Mouse (Mus musculus) adrenal gland (tissue): ENCODE results near the gene Man2a2.

Experiments used
- intact Hi-C: fragments of 180-260 bp; cut with DNase I; formaldehyde crosslinking; loops from one replicate; pipeline ENCODE4 v1.15.1; 2025

The Man2a2 gene

GRCm38 (mm10) chr7:80372166-80372565 is 991 bp upstream of the Man2a2 start:
- intact Hi-C loops: no loop called here

DNA sequence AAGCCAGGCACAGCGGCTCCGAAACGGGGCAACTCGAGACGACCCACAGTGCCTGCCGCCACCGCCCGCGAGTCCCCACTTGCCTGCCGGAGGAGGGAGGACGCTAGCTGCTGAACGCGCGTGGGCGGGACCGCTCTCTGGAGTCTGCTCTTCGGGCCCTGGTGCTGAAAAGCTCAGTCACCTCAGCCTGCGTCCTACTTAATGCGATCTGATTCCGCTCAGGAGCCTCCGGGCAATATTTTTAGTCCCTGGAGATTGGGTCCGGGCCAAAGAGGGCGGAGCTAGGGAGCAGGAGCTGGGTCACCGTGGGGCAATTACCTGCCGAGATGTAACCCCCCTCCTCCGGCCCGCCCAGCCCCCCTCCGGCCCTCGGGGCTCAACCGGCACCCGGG is 530 bp downstream of the Man2a2 start:
- intact Hi-C loops: loop anchor here (1.0 kb wide), 1 partner anchor 27 kb away; the partner anchor contains the start of gene Hddc3

GRCm38 (mm10) chr7:80369967-80370431 is 1.2 kb downstream of the Man2a2 start:
- intact Hi-C loops: no loop called here

DNA sequence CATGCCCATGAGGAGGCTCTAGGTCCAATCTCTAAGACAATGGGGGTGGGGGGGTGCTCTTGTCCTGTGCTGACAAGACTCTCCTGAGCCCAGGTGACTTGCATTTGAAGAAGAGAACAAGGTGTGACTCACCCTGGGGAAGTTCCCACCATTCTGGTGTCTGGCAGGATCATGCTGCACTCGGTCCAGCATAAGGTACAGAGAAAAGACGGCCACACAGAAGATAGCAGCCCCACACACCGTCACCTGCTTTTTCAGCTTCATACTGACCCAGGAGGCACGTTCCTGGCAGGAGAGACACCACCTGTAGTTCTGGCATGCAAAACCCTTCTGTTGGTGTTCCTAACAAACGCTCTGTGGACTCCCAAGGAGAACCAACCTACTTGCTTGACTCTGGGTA is 1.7 kb downstream of the Man2a2 start:
- intact Hi-C loops: no loop called here

GRCm38 (mm10) chr7:80368635-80369421 is 2.3 kb downstream of the Man2a2 start:
- intact Hi-C loops: no loop called here

GRCm38 (mm10) chr7:80368009-80368408 is 3.2 kb downstream of the Man2a2 start:
- intact Hi-C loops: no loop called here

DNA sequence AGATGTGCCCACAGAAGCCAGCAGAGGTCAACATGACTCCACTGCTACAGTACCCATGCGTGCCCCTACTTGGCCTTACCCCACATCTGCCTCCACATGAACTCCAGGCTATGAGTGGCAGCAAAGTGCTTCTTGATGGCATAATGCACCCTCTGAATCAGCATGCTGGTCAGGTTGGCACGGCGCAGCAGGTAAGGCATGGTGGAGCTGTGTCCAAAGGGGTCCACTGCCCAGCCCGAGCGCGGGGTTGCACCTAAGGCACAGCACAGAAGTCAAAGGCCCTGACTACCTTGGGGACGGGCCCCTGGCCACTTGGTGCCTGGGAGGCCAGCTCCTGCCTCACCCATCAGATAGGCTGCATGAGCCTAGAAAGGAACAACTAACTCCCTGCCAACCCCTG is 3.9 kb downstream of the Man2a2 start:
- intact Hi-C loops: no loop called here

GRCm38 (mm10) chr7:80365759-80366158 is 5.4 kb downstream of the Man2a2 start:
- intact Hi-C loops: no loop called here

DNA sequence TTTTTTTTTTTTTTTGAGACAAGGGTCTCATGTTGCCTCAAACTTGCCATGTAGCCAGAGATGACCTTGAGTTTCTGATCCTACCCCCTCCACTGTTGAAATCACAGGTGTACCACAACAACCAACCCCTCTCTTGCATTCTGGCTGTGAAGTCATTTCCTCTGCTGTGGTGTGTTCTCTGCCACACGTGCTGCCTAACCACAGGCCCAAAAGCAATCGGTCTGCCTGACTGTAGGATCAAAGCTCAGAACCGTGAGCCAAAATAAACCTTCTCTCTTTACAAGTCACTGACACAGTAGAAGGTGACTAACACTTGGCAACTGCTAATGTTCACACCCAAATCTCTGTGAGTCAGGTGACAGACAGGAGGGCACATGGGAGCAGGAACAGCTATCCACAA is 10.7 kb downstream of the Man2a2 start:
- intact Hi-C loops: no loop called here

GRCm38 (mm10) chr7:80358039-80358438 is 13.1 kb downstream of the Man2a2 start:
- intact Hi-C loops: no loop called here

DNA sequence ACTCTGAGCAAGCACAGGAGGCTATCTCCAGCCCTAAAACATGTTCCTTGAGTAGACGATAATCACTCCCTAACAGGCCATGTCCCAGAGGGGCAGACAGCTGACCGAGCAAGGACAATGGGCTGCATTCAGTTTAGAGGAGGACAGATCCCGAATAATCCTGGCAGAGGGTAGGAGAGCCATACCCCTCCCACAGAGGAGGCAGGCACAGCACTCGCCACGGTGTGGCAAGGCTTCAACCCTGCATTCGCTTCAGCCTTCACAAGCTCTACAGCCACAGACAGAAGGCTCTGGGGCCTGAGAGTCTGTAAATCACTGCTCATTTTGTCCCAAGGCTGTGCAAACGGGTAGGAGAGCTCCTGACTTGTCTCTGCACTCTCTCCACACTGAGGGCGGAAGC is 14.0 kb downstream of the Man2a2 start:
- intact Hi-C loops: no loop called here

DNA sequence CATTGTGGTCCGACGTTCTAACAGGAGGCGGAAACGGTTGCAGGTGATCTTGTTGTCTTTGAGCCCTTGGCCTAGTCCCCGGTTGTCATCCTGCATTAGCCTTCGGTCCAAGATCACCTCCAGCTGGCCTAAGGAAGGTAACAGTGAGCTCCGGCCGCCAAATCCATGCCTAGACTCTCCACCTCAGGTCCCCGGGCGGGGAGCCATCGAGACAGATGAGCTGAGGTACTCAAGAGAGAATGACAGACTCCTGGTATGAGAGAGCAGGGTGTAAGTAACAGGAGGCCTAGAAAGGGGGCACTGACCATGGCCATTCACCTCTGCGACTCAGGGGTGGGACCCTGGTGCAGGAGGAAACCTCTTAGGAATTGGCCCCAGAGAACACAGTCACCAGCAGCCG is 14.8 kb downstream of the Man2a2 start:
- intact Hi-C loops: no loop called here

GRCm38 (mm10) chr7:80352920-80353319 is 18.3 kb downstream of the Man2a2 start:
- intact Hi-C loops: no loop called here

- intact Hi-C loops: no loop called here
These were observed 20.4 kb downstream of the Man2a2 start for GRCm38 (mm10) chr7:80350808-80351207.

- intact Hi-C loops: no loop called here
These were observed 23.2 kb downstream of the Man2a2 start for GRCm38 (mm10) chr7:80347670-80348586.

DNA sequence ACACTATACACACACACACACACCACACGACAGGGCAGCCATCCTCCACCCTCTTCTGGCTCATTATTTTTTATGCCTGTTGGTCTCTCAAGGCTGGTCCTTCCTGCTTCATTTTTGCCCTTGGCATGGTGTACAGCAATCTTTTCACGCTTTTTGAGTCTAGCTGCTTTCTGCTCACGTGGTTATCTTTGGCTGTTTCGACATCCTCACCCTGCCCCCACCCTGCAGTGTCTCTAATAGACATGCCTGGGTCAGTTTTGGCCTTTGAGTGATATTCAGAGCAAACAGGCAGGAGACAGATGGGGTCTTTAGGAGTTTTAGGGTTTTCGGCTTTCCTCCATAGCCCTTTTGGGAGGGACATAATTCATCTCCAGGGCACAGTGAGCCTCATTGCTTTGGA is 24.3 kb downstream of the Man2a2 start:
- intact Hi-C loops: no loop called here

GRCm38 (mm10) chr7:80346173-80346572 is 25.0 kb downstream of the Man2a2 start:
- intact Hi-C loops: no loop called here

GRCm38 (mm10) chr7:80343270-80344018 is 27.7 kb downstream of the Man2a2 start:
- intact Hi-C loops: loop anchor here (1.0 to 2.0 kb wide), 2 partner anchors 28 to 33 kb away; partner anchors contain the start of gene Man2a2

DNA sequence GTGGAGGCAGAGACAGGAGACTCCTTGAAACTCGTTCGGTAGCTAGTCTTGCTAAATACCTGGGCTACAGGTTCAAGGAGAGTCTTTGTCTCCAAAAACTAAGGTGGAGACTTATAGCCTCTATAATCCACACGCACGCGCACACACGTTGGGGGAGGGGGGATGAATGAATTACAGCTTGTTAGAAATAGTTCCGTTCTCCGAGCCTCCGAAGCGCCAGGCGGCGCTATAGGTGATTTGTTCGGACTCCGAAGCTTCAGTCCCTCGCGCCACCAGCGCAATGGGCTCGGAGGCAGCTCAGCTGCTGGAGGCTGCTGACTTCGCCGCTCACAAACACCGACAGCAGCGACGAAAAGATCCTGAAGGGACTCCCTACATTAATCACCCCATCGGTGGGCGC is 28.3 kb downstream of the Man2a2 start, which contains the start of gene Hddc3:
Gene Hddc3 (plus strand): TSS at position 247 of the 400 bp plus-strand sequence.
- intact Hi-C loops: loop anchor here (1.0 to 2.0 kb wide), 2 partner anchors 28 to 34 kb away; partner anchors contain the start of gene Man2a2

GRCm38 (mm10) chr7:80341793-80342192 is 29.4 kb downstream of the Man2a2 start:
- intact Hi-C loops: loop anchor here (2.0 kb wide), 1 partner anchor 35 kb away; no protein-coding TSS in a partner anchor

DNA sequence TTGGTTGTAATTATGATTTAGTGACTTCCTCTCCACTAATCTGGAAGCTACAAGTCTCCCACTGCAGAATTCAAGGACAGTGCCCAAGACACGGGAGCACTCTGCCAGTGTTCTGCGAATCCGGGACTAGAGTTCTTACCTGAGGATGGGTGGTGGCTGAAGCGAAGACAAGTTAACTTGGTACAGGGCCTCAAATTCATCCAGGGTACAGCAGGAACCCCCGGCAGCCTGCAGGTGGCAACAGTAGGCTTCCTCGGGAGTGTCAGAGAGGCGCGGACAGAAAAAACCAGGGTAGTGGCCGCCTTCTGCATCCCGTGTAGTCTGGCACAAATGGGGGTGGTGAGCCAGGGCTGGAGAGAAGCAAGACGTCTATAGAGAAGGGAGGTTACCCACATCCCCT is 30.4 kb downstream of the Man2a2 start, which contains the start of gene Unc45a:
Gene Unc45a (minus strand): TSS at position 213 of the 400 bp plus-strand sequence.
- intact Hi-C loops: no loop called here
